Mouse (Mus musculus) limb, embryonic 11.5 days (tissue): ENCODE results near the gene Hist4h4. TPM values are rescaled to one million over a fixed set of nuclear protein-coding genes. Genes with fewer than 3 reads are reported as not detected.

Source experiments
- ATAC-seq: fragments of 200-750 bp; cut with Nextera tagmentation; 2 replicates; pipeline ENCODE4 v1.8.0; 2017; ENCODE audit warnings: low read depth; ENCODE audit not compliant: insufficient number of reproducible peaks, low FRiP score, low TSS enrichment
- DNase-seq: peaks from one replicate; pipeline ENCODE4 v3.0.0-alpha.2; 2015; ENCODE audit warnings: low spot score
- H3K27ac ChIP-seq: fragments of 300-500 bp; sonication (generic); replicated peaks from 2 replicates; pipeline ENCODE4 v1.5.1; 2014; ENCODE audit warnings: low read depth, mild to moderate bottlenecking, low read length
- H3K27me3 ChIP-seq: fragments of 300-500 bp; sonication (generic); 2 replicates; pipeline ENCODE4 v1.6.1; 2014; ENCODE audit warnings: mild to moderate bottlenecking, low read length, mixed read lengths; ENCODE audit not compliant: control insufficient read depth, insufficient read depth
- H3K36me3 ChIP-seq: fragments of 300-500 bp; sonication (generic); 2 replicates; pipeline ENCODE4 v1.6.1; 2014; ENCODE audit warnings: mild to moderate bottlenecking, low read length, moderate library complexity, mixed read lengths; ENCODE audit not compliant: control insufficient read depth, insufficient read depth
- H3K4me1 ChIP-seq: fragments of 300-500 bp; sonication (generic); 2 replicates; pipeline ENCODE4 v1.6.1; 2014; ENCODE audit warnings: low read length, mixed read lengths; ENCODE audit not compliant: control insufficient read depth, insufficient read depth
- H3K4me2 ChIP-seq: fragments of 300-500 bp; sonication (generic); 2 replicates; pipeline ENCODE4 v1.6.1; 2014; ENCODE audit warnings: low read depth, mild to moderate bottlenecking, moderate library complexity; ENCODE audit not compliant: severe bottlenecking
- H3K4me3 ChIP-seq: fragments of 300-500 bp; sonication (generic); 2 replicates; pipeline ENCODE4 v1.5.1; 2014; ENCODE audit warnings: low read depth, low read length
- H3K9ac ChIP-seq: fragments of 300-500 bp; sonication (generic); 2 replicates; pipeline ENCODE4 v1.6.1; 2014; ENCODE audit warnings: mild to moderate bottlenecking, low read length
- H3K9me3 ChIP-seq: fragments of 300-500 bp; sonication (generic); 2 replicates; pipeline ENCODE4 v1.6.1; 2016; ENCODE audit warnings: low read length; ENCODE audit not compliant: control insufficient read depth
- WGBS: fragments of 180-500 bp; shearing (Covaris S2); extraction: QIAGEN DNeasy Blood & Tissue Kit; methylation state at CpG from one replicate; pipeline ENCODE4 v1.1.7; 2014; 5-methylcytosine and 5-hydroxymethylcytosine counted together
- microRNA-seq: library from miRNA; unstranded; fragments of <30 nt; microRNA quantifications from one replicate; pipeline ENCODE4, GENCODE M21; 2016
- polyA plus RNA-seq: library from polyadenylated mRNA; unstranded; fragments of >200 nt; fragmentation: Nextera tagmentation; extraction: Ambion mirVana; gene quantifications from 2 replicates; pipeline ENCODE4 v1.2.1, GENCODE M21; 2014

The Hist4h4 gene
- polyA plus RNA-seq, 1 experiment from 2014 or later = 0.96 TPM

DNA sequence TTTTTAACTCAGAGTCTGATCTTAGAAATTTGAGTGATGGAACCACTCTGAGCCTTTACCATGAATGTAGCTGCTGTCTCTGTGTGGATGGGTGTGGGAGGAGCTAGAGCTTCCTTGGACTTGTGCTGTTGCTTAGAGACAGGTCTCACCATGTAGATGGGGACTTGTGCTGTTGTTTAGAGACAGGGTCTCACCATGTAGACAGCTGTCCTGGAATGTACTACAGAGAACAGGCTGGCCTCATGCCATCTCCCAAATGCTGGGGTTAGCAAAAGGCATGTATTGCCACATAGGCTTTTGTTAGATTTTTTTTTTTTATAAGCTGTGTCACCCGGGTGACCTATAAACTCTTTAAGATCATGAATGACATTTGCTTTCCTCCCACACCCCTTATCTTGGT is 40.3 kb downstream of the Hist4h4 start:
- ATAC-seq = no peak
- no peak for DNase-seq

More for the DNA sequence above, 40.3 kb downstream of the Hist4h4 start:
- Histone ChIP-seq H3K4me2 (no peak overlapping the region), H3K36me3 (no peaks in the 10 kb centered on the region), H3K9me3 (no peaks in the 10 kb centered on the region), H3K27ac (no peak overlapping the region), H3K4me3 (no peak overlapping the region), H3K9ac (no peak overlapping the region), H3K4me1 (no peaks in the 10 kb centered on the region), H3K27me3 (no peaks in the 10 kb centered on the region)
- WGBS = 83% methylated on average over 1 of the region's 1 CpGs

Small RNAs within 50 kb of the gene (microRNA-seq; reads per million reads assigned to microRNA genes)
- gene Gm44364 = not detected

Other genes with a start within 250 kb of the Hist4h4 start
- gene Plbd1, start 142.5 kb downstream of the Hist4h4 start, polyA plus RNA-seq = 0.94 and 1.5 TPM in 2 replicates
- gene Gucy2c, start 22.6 kb downstream of the Hist4h4 start, polyA plus RNA-seq = 0.14 and 0.35 TPM in 2 replicates
- gene H2afj, start 3.8 kb upstream of the Hist4h4 start, polyA plus RNA-seq = 78.5 and 79.9 TPM in 2 replicates
- gene BC049715, start 23.2 kb upstream of the Hist4h4 start, polyA plus RNA-seq = 1.8 and 2.7 TPM in 2 replicates
- gene Wbp11, start 23.8 kb upstream of the Hist4h4 start, polyA plus RNA-seq = 169 and 183 TPM in 2 replicates
- gene Smco3, start 31.0 kb upstream of the Hist4h4 start, polyA plus RNA-seq = not detected in 2 replicates
- gene Art4, start 53.3 kb upstream of the Hist4h4 start, polyA plus RNA-seq = 1.2 and 2.3 TPM in 2 replicates
- 10.4 and 14.1 TPM in 2 replicates for gene Mgp, start 71.4 kb upstream of the Hist4h4 start, polyA plus RNA-seq
- gene Erp27, start 117.8 kb upstream of the Hist4h4 start, polyA plus RNA-seq = 0.31 TPM in 1 of 2 replicates, not detected in the other
- not detected in 2 replicates for gene Pde6h, start 119.4 kb upstream of the Hist4h4 start, polyA plus RNA-seq
- 42.4 and 44.8 TPM in 2 replicates for gene Arhgdib, start 137.5 kb upstream of the Hist4h4 start, polyA plus RNA-seq